Mouse (Mus musculus): ENCODE data around the gene Focad.
A peak's percentile ranks its signal among the peaks of the same experiment; 100 is the strongest.

The Focad gene

DNA sequence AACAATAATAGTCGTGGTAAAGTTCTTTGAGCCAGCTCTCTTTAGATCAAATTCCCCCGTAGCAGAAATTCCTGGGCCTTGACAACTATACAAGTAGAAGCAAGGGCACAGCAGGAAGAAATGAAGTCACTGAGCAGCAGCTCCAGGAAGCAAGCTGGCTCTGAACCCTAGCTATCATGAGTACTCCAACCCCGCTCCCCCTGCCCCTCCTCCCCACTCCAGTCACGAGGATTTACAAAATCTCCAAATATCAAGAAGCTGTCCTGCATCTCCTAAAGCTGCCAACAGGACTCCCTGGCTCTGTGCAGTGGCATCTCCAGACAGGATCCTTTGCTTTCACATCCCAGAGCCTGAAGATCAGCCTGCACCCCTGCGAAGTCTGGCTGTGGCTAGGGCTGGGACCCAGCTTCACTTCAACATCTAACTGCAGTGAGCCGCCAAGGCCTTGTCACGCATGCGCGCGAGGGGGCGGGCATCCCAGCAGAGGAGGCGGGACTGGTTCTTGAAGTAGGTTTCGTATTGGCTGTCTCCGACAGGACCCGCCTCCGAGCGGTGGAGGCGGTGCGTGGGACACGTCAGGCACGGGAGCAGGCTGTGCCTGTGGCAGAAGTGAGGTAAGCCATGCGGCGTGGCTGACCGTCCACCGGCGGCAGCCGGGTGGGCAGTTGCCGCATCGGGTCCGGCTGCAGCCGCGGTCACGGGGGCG lies at the start of gene Focad:
TSS of gene Focad (plus strand) at position 568 of the 706 bp plus-strand sequence.
- peak; percentile 98 for DNase-seq (ENCODE audit: low read depth)

DNA sequence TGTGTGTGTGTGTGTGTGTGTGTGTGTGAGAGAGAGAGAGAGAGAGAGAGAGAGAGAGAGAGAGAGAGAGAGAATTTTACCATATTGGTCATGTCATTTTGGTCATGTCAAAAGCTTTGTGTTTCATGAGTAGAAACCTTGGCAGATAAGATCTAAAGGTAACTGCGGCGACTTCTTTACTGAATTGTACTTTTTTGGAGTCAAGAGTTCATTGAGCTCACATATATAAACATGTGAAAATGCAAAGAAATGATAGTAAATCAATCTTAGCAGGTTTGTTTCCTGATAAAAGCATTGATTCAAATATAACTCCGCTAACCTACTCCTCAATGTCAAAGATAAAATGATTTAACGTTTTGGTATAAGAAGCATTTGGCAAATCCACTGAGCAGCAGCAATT lies 49.3 kb upstream of the Focad start:
- peak; percentile 45 for DNase-seq (ENCODE audit: low read depth)

GRCm38 (mm10) chr4:88046280-88046679 lies 48.1 kb upstream of the Focad start:
- peak; percentile 75 for DNase-seq (ENCODE audit: low read depth)

DNA sequence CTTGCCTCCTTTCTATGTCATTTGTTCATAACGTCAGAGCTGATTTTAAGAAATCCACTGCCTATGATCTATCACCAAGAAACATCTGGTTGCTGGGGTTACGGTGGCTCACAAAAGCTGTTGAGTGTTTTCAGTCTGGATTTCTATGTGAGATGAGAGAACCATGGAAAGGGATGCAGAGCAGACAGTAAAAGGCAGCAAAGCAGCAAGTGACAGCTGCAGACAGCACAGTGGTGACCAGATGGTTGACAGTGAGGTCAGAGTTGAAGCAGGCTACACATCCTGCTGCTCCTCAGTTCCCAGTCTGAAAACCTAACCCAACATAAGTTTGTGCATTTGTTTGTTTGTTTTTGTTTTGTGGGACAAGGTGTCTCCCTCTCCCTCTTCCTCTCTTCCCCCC lies 19.0 kb upstream of the Focad start:
- DNase-seq (ENCODE audit: low read depth): no peak

- peak; percentile 26 for DNase-seq (ENCODE audit: low read depth)
Measured at GRCm38 (mm10) chr4:88078983-88079382, 15.4 kb upstream of the Focad start.

DNA sequence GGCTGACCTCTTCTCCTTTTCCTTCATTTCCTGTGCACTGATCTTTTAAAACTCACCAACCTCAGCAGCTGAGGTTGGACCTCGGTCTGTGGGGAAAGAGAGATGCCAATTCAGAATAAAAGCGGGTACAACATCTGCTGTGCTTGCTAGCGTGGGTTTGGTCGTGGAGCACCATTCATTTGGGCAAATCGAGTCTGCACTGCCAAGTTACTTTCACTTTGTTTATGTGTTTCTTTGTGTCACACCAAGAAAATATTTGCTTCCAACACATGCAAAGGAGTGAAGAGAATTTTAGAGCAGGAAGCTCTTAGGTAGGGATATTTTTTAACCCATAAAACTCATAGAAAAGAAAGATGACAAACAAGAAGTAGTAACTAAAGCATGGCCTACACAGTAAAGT lies 13.0 kb upstream of the Focad start:
- peak; percentile 39 for DNase-seq (ENCODE audit: low read depth)

DNA sequence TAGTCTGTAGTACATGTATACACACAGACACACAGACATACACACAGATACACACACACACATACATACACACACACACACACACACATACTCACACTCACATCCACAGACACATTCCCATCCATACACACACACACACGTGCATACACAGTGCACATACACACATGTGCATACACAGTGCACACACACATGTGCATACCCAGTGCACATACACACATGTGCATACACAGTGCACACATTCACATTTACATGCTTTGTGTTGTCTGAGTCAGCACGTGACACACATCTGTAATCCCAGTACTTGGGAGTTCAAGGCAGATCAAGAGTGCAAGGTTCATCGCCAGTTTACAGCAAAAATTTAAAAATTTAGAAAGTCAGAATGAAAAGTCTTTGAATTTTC lies 12.5 kb upstream of the Focad start:
- DNase-seq (ENCODE audit: low read depth): no peak

- DNase-seq (ENCODE audit: low read depth): no peak
Measured at GRCm38 (mm10) chr4:88082381-88082780, 12.0 kb upstream of the Focad start.

GRCm38 (mm10) chr4:88083781-88084180 lies 10.6 kb upstream of the Focad start:
- DNase-seq (ENCODE audit: low read depth): no peak

GRCm38 (mm10) chr4:88090316-88090715 lies 4.1 kb upstream of the Focad start:
- DNase-seq (ENCODE audit: low read depth): no peak

DNA sequence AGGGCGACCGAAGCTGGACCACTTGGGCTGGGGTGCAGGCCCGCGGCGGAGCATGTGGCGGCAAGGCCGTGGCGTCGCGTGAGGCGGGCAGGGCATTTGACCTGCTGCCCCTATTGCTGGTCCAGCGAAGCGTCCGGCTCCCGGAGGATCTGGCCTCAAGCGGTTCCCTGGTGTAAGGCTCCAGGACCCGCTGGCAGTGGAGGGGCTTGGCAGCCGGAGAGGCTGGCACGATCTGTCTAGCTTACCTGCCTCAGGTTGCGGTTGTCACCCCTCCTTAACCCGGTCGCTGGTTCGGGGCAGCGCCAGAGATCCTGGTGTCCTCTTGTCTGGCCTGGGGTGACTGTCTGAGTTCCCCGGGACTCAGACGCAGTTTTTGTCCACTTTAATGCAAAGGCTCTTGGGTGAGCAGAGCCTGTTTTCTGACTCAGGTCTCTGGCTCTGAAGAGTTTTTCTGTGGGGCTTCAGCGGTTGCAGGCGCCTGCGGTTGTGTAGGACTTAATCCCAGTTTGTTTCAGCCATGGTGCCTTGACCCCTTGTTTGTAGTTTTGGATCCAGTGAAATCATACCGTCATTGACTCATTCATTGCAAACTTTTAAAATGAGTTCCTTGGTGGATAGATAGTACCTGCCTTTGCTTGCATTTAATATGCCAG lies 465 bp downstream of the Focad start:
- DNase-seq (ENCODE audit: low read depth): no peak

DNA sequence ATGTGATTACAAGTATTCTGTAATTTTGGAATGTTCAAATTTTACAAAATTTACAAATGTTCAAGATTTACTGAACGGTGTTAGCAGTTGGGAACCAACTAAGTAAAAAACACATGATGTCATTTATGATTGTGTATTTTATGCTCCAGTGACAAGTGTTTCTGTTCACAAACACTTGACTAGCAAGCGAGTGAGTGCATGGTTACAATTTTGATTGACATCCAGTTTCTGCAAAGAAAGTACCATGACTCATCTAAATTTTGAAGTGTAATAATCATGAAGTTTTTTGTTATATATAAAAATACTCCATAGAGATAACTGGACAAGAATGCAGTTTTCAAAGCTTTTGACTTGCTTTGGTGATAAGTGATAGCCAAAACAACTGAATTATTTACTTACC lies 1.3 kb downstream of the Focad start:
- DNase-seq (ENCODE audit: low read depth): no peak

GRCm38 (mm10) chr4:88108585-88108984 lies 14.2 kb downstream of the Focad start:
- no peak for DNase-seq (ENCODE audit: low read depth)

GRCm38 (mm10) chr4:88117331-88117730 lies 22.9 kb downstream of the Focad start:
- DNase-seq (ENCODE audit: low read depth): no peak

GRCm38 (mm10) chr4:88117942-88118341 lies 23.5 kb downstream of the Focad start:
- DNase-seq (ENCODE audit: low read depth): no peak

- DNase-seq (ENCODE audit: low read depth): peak; percentile 38
Measured at GRCm38 (mm10) chr4:88118750-88119395, 24.4 kb downstream of the Focad start.

DNA sequence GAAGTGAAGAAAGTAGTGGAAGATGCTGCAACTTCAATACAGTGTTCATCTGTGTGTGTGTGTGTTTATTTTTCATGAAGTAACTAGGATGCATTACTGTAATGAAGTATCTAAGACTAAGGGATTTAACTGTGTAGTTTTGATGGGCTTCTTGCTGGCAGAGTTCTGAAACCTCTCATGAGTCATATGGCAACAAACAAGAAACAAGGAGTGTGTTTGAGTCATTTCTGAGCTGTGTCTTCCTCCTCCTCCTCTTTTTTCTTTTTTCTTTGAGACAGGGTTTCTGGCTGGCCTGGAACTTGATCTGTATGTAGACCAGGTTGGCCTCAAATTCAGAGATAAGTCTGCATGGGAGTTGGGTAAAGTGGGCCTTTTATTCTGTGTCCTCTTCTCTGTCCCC lies 25.7 kb downstream of the Focad start:
- DNase-seq (ENCODE audit: low read depth): no peak

GRCm38 (mm10) chr4:88122472-88122871 lies 28.0 kb downstream of the Focad start:
- no peak for DNase-seq (ENCODE audit: low read depth)

GRCm38 (mm10) chr4:88135936-88136335 lies 41.5 kb downstream of the Focad start:
- DNase-seq (ENCODE audit: low read depth): no peak

- DNase-seq (ENCODE audit: low read depth): no peak
Measured at GRCm38 (mm10) chr4:88136528-88136927, 42.1 kb downstream of the Focad start.

- DNase-seq (ENCODE audit: low read depth): no peak
Measured at GRCm38 (mm10) chr4:88138366-88138917, 44.0 kb downstream of the Focad start.

GRCm38 (mm10) chr4:88149462-88149861 lies 55.0 kb downstream of the Focad start:
- no peak for DNase-seq (ENCODE audit: low read depth)

All from naive thymus-derived CD4-positive, alpha-beta T cell, adult 2 months (primary cell).